Mouse (Mus musculus) thymus, postnatal 10 days (tissue): ENCODE measurements around the gene Mus81.
A peak's percentile ranks its signal among the peaks of the same experiment; 100 is the strongest.
"Not testable (repeated sequence)": the region's sequence is repeated elsewhere in the genome, so short reads cannot be mapped to it uniquely, and the experiment has no call there.

Source experiments
- DNase-seq, 2 experiments: peaks; one replicate each; pipeline ENCODE4 v3.0.0; 2021; ENCODE audit warnings: low spot score in 2 of 2

Mus81 gene

DNA sequence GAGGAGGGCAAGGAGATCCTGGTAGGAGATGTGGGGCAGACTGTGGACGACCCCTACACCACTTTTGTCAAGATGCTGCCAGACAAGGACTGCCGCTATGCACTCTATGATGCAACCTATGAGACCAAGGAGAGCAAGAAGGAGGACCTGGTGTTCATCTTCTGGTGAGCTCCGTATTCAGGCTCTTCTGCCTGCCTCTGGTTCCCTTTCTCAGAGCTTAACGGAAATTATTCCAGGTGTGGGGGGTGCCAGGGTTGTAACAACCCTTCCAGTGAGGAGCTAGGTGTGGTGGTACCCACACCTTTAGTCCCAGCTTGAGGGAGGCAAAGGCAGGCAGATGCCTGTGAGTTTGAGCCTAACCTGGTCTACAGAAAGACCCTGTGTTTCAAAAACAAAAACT, 4.4 kb upstream of the Mus81 start:
- DNase-seq, result no peak

DNA sequence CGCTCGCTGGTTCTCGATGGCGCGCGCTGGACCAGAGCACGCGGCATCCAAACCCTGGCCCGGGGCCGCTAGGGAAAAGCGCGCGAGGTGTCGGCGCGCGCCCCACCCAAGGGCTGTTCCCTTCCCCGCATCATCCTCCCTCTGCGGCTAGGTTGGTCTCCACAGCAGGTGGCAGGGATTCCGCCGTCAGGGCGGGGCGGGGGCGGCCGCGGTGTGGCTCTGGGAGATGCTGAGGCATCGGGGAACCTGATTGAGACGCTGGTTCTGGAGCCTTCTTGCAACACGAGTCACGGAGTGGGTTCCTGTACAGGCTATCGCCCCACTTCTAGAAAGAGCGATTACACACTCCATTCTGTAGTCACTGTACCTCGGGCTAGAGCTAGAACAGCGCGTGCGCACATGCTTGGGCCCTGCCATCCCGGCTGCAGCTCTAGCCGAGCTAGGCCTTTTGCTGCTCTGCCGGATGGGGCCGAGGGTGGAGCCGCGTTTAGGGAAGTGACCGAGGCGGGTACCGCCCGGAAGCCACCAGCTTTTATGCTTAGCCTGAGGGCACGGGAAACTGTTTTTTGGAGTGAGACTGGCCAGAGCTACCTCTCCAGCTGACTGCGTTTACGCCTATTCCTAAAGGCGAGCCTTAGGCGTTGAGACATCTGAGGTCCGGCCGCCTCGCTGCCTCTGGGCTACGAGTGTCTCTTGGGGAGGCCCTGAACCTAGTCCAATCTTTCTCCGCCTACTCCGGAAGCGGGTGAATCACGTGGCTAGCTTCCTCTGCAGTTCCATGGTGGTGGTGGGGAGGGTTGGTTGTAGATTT, 2.9 kb upstream of the Mus81 start:
- DNase-seq, result peak; percentile 78 to 81

DNA sequence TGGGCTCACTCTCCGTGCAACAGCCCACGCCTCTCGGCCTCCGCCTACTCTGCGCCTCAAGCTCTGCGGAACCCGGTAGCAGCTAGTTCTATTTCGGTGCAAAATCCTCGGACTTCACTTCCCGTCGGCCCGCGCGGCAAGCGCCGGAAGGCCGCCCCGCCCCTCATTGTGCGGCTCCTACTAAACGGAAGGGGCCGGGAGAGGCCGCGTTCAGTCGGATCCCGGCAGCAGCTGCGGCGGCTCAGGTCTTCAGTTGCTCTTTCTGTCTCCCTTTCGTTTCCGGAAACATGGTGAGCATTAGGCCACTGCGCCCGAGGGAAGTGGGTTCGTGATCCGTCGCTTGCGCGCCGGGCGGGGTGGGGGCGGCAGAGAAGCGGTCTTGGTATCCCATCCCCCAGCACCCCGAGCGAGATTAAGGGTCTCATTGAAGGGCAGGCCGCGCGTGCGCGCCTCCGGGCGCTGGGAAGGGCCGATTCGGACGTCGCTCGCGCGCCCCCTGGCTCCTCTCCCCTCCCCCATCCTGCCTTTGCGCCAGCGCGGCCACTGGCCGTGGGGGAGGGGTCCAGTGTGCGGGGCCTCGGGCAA, 2.2 kb upstream of the Mus81 start, which contains the start of gene Cfl1:
Gene Cfl1 (plus strand): TSS at position 143 of the 585 bp plus-strand sequence.
- DNase-seq, result peak; percentile 94 to 95

DNA sequence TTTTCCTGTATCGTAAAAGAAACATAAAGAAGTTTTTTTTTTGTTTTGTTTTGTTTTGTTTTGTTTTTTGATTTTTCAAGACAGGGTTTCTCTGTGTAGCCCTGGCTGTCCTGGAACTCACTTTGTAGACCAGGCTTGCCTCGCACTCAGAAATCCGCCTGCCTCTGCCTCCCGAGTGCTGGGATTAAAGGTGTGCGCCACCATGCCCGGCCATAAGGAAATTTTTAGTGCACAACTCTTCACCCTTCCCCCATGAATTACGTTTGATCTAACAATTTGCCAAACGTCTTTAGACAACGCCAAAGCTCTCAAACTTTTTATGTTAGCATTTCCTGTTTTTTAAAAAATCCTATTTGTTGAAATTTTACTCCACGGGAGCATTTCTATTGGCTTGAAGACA, 1.5 kb upstream of the Mus81 start:
- DNase-seq, result not testable (repeated sequence)

DNA sequence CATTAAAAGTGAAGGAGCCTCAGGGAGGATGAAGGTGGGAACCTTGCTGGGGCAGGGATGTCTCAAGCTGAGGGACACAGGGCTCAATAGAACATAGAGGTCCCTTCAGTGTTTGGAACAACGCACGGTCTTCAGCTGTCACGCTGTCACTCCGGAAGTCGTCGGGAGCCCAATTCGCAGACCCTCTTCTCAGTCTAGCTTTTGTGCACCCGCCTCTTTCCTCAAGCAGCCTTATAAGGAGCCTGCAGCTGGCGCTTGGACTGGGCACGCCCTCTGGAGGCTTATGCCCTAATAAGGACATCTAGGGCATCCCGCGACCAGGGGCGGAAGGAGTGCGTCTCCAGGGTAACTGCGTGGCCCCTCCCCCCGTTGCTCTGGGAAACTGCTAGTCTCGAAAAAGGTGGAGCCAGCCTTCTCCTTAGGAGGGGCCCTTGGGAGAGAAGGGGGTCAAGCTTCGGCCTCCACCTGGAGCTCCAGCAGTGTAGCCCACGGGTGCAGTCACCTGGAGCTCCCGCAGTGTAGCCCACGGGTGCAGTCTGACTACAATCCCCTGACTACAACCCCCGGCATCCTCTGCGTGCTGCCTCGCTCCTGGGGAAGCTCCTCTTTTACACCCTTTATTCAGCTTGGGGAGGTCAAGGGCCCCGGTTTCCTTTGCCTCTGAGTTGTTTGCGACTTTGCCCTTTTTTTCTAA, 823 bp upstream of the Mus81 start:
- DNase-seq, result peak; percentile 98 to 99

DNA sequence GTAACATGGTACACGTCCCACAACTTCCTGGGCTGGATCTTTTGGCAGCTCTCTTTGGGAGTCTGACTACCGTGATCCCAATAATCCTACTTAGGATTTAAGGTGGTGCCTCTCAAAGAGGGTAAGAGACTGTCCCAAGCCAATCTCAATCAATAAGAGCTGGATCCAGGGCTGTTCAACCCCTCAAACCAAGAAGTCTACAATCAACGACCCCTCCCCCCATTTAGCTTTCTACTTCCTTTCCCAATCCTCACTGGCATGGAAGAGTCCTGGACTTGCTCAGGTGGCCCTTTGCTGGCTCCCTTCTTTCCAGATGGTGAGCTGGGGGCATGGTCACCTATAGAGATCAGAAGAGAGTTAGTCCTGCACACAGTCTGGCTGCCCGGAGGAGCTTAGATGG, 1.4 kb downstream of the Mus81 start:
- DNase-seq, result no peak

DNA sequence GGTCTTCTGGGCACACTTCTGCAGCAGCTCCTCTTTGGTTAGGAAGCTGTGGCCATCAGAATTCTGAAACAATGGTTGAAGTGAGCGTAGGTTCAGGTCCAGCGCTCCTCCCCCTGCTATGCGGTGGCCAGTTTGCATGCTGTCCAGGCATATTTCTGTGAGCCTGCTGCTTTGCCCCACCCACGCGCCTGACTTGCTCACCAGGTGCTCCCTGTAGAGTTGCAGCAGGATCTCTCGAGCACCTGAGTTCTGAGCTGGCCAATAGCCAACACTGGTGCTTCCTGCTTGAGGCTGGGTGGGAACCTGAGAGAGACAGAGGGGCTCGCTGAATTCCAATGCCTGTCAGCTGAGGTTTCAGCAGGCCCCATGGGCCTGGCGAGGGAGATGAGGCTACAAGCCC, 1.9 kb downstream of the Mus81 start:
- no peak for DNase-seq

DNA sequence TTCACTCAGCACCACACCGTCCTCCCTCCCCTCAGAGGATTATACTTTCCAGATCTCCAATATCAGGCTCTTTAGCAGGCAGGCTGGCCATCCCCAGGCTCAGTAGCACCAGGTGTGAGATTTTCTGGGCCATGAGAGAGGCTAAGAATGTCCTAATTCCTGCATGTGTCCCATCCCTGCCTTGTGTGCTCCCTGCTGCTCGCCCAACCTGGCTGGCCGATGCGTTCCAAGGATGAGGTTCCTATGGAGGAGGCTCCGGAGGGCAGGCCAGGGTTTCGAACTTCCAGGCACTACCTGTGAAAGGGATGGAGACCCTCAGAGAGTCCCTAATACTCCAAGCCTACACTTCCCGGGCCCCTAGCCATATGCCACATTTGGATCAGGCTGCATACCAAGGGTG, 2.4 kb downstream of the Mus81 start:
- no peak for DNase-seq

DNA sequence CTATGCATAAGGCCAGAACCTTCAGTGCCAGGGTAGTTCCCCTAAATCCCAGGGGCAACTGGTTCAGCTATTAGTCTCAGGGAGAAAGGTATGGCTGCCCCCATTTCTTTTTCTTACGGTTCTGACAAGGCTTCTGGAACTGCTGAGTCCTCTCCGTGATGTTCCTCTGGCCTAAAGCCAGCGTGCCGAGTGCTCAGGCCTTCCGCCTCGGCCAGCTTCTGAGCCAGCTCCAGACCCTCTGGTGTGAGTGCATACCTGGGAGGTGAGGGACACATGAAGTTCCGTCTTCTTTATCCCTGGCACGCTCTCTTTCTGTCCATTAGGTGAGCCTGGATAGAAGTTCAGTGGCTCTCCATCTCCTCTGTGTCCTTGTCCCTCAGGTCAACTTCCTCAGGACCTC, 2.8 kb downstream of the Mus81 start:
- DNase-seq, result no peak

DNA sequence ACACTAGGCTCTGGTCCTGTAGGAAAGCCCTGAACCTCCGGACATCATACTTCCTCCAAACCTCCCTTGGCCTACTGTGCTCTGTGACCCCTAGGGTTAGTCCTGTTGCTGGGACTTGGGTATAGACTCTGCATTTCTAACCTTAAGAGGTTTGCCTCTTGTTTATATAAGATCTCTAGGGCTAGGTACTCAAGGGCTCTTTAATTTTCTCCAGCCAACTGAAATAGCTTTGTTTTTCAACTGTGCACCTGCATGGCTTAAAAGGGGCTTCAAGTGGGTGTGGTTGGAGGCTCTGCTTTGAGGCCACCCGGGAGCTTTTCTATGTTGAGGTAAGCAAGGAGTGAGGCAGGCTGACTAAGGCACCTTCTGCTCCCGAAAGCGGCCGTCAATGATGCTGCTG, 3.7 kb downstream of the Mus81 start:
- no peak for DNase-seq

DNA sequence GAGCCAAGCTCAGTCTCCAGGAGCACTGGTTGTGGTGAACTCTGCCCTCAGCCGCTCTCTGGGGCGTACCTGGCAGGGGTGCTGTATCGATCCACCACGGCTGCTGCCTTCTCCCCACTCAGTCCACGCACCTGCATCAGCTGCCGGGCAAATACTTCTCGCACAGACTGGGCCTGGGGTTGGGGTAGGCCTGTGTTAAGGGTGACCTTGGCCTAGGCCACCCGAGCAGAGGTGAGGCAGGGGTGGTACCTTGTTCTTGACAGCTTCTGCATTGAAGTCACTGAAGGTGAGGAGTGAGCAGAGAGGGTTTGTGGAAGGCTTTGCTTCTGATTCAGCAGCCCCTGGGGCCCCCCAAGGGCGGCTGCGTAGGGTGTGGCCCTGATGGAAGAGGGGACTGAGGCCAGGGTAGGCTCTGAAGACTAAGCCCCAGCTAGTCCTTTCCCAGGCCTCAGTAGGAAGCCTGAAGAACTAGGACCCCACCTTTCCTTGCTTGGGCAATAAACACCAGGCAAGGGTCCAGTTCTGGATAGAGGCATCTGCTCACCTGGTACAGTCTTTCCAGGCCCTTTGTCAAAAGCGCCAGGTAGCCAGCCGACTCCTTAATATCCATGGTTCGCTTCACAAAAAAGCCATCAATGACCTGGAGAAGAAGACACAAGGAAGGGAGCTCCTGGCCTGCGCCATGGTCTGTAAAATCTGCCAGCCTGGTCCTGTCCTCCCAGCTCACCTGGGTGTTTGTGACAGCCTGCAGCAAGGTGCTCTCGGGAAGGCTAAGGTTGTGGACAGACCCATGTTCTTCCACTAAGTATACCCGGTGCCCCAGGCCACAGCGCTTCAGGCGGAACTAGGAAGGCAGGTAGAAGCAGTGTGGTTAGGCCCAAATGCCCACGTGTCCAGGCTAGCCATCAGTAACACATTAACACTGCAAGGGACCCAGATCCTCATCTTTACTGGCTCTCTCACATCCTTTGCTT, 4.5 kb downstream of the Mus81 start:
- peak in 1 of 2 experiments; percentile 2 for DNase-seq

DNA sequence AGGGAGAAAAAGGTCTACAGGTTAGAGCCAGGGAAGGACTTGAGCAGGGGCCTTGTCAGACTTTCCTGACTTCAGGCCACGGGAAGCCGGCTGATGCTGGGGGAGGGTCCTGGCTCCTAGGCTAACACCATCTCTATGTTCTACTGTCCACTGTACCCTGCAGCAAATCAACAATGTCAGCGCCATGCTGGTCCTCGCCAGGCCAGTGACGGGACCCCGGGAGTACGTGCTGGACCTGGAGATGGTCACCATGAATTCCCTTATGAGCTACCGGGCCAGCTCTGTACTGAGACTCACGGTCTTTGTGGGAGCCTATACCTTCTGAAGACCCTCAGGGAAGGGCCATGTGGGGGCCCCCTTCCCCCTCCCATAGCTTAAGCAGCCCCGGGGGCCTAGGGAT, 6.8 kb downstream of the Mus81 start:
- DNase-seq, result no peak

DNA sequence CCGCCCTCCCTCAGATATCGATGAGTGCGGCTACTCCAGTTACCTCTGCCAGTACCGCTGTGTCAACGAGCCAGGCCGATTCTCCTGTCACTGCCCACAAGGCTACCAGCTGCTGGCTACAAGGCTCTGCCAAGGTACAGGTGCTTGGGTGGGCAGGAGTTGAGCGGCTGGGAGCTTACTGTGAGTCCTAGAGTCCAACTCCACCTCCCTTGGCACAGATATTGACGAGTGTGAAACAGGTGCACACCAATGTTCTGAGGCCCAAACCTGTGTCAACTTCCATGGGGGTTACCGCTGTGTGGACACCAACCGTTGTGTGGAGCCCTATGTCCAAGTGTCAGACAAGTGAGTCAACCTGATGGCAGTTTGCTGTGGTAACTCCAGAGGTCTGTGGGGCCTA, 8.2 kb downstream of the Mus81 start:
- DNase-seq, result no peak

DNA sequence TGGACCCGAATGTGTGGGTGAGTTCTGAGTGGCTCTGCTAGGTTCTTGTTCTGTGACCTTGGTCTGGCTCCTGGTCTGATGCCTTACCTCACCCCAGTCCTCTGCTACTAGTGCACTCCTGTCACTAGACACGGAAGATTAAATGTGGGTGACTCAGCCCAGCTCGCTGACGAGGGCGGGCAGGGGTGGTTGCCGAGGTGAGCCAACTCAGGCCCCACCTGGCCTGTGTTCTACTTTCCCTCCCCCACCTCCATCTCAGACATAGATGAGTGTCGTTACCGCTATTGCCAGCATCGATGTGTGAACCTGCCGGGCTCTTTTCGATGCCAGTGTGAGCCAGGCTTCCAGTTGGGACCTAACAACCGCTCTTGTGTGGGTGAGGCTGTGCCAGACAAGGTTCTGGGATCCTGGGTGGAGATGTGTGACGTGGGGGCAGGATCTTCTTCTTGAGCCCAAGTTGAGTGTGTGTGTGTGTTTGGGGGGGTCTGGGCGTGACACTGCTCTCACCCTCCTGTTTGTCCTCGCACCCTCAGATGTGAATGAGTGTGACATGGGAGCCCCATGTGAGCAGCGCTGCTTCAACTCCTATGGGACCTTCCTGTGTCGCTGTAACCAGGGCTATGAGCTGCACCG, 10.4 kb downstream of the Mus81 start:
- DNase-seq, result no peak

DNA sequence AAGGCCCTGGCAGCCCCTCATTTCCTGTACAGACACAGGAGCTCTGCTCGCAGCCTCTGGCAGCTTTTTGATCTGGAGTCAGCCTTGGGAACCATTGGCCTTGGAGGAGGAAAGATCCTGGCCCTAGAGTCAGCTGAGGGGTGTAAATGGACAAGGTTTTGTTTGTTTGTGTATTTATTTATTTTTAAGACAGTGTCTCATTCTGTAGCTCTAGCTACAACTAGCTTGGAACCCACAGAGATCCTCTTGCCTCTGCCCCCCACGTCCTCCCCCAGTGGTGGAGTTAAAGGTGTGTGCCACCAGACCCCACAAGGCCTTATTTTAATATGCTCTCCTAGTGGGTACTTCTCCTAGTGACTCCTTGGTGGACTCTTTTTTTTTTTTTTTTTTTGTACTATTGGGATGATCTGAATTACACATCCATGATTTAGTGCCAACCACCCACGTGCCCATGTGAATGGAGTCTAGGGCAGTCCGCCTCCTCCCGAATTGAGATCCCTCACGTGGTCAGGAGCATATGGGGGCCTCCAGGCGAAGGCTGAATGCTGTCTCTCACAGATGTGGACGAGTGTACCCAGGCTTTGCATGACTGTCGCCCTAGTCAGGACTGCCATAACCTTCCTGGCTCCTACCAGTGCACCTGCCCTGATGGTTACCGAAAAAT, 11.1 kb downstream of the Mus81 start:
- DNase-seq, result no peak

DNA sequence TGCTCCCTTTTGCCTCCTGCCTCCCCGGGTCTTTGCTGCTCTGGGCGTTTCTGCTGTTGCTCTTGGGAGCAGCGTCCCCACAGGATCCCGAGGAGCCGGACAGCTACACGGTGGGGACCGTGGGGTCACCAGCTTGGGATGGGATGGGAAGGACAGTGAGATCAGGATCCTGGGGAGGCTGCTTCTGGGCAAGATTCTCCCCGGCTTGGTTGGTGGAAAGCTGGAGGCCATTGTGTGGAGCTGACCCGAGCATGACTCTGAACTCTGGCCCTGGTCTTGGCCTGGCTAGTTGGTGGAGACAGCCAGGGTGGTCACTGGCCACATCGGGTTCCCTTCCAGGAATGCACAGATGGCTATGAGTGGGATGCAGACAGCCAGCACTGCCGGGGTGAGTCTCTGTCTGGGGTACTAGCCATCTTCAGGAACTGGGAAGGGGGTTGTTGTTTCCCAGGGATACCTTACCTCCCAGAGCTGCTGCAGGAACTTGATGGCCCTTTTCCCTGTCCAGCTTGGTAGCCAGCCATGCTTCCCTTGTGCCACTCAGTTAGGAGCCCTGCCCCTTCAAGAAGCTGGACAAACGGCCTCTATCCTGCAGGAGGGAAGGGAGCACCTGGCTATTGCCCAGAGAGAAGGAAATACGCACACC, 13.0 kb downstream of the Mus81 start:
- no peak for DNase-seq

DNA sequence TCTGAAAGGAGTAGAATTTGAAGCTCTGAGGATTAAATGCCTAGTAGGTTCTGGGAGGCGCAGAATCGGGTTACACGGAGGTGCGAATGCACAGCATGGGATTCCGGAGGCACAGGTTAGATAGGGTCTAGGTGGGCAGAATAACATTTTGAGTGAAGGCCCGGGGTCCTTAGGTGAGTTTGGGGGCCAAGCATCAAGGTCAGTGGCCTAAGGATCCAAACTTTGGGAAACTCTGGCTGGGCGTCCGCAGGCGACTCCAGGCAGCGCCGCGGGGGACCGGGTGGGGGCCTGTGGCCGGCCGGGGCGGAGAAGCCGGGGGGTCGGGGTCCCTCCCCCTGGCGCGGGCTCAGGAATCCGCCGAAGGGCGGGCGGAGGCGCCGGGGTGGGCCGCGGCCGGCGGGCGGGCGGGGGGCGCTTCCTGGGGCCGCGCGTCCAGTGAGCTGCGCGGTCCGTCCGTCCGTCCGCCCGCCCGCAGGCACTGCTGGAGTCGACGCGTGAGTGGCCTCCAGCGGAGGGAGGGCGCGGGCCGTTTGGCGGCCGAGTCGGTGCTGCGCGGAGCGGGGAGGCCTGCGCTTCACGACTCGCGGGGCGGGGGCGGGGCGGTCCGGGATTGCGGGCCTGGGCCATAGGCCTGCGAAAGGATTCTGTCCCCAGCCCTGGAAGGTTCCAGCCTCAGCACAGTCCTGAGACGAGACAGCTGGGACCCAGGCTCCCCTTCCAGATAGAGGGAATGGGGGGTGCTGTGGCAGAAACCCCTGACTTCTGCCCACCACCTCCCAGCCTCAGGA, 13.7 kb downstream of the Mus81 start:
- DNase-seq, result no peak

DNA sequence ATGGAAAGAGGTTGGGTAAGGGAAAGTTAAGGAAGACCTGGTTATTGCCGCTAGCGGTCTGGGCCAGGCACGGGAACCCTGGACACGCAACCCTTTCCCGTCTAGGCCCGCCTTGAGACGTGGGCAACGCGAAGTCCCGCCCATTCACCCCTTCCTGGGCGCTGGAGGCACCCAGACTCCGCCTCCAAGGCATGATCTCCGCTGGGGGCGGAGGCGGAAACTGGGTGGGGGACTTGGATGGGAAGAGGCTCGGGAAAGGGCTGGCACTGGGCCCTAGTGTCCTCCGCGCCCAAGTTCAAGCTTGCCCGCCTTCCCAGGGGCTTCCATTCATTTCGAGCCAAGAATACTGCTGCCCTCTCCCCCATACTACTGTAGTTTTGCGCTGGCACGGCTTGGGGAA, 14.5 kb downstream of the Mus81 start, which contains the start of gene Efemp2:
Gene Efemp2 (plus strand): TSS at position 235 of the 400 bp plus-strand sequence.
- DNase-seq, result peak; percentile 44 to 51

DNA sequence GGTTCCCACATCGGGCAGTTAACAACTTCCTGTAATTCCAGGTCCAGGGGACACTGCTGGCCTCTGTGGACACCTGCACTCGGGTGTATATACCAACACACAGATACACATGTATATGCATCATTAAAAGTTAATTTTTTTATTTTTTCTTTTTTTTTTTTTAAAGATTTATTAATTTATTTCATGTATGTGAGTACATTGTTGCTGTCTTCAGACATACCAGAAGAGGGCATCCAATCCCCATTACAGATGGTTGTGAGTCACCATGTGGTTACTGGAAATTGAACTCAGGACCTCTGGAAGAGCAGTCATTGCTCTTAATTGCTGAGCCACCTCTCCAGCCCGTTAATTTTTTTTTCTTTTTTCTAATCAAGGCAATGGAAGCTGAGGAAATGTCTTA, 15.3 kb downstream of the Mus81 start:
- DNase-seq, result no peak
